Mouse (Mus musculus): ENCODE measurements around the gene Dnlz. TPM values are rescaled to one million over a fixed set of nuclear protein-coding genes. Genes with fewer than 3 reads are reported as not detected.

Gene Dnlz
- polyA plus RNA-seq, 1 experiment: 12.5 TPM

DNA sequence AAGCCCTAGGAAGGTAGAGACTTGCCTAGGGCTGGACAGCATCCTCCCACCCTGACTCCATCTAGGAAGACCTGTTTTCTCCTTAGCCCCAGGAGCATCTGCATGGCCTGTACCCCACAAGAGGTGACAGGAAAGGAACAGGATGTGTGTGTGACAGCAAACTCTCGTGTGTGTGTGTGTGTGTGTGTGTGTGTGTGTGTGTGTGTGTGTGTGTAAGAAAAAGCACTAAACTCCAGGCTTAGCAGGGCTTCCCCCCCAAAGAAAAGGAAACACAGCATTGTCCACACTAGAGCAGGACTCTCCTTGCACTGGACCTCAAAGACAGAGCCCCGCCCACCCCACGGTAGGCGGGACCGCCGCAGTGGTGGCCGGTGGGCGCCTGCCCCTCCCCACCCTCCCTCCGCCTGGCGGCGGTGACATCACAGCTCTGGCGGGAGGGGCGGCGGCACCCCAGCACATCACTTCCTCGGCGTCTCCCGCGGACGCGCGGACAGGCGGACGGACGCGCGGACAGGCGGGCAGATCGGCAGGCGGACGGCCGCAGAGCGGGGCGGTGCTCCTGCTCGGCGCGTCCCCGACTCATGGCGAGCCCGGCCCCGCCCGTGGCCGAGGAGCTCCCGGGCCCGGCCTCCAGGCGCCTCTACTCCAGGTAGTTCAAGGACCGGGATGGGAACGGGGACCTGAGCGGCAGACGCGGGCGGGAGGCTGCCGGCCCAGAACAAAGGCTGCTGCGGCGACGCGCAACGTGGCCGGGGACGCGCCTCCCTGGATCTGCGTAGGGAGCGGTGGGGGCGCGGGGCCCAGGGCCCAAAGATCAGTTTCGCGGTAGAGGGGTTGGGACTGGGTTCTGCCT, 36.6 kb downstream of the Dnlz start, which contains the start of gene Gpsm1:
TSS of gene Gpsm1 (plus strand) at position 444 of the 853 bp plus-strand sequence.
- no peak for TF ChIP-seq POLR2A (IDR thresholded peaks at IDR 0.05; ENCODE audit: borderline replicate concordance, low read depth, low read length)
- TF ChIP-seq CTCF (IDR thresholded peaks at IDR 0.05; ENCODE audit: low read depth, low read length): no peak
- no peak within 1 kb of the TSS for H3K27ac ChIP-seq (ENCODE audit: insufficient read depth, low read depth, low read length)
- peak within 1 kb of the TSS; percentile 80 for H3K4me3 ChIP-seq (ENCODE audit: insufficient read depth, low read length)
- H3K4me1 ChIP-seq (ENCODE audit: control insufficient read depth, insufficient read depth, low read length): peaks cover 12% of the 10 kb centered on the region

- Histone ChIP-seq H3K4me1 (ENCODE audit: control insufficient read depth, insufficient read depth, low read length) (peaks cover 12% of the 10 kb centered on the region), H3K27ac (ENCODE audit: insufficient read depth, low read depth, low read length) (no peak overlapping the region), H3K4me3 (ENCODE audit: insufficient read depth, low read length) (peak overlapping the region; percentile 80)
- TF ChIP-seq CTCF (IDR thresholded peaks at IDR 0.05; ENCODE audit: low read depth, low read length) (no peak), POLR2A (IDR thresholded peaks at IDR 0.05; ENCODE audit: borderline replicate concordance, low read depth, low read length) (no peak)
Measured at GRCm38 (mm10) chr2:26314281-26315071, 37.4 kb downstream of the Dnlz start.

DNA sequence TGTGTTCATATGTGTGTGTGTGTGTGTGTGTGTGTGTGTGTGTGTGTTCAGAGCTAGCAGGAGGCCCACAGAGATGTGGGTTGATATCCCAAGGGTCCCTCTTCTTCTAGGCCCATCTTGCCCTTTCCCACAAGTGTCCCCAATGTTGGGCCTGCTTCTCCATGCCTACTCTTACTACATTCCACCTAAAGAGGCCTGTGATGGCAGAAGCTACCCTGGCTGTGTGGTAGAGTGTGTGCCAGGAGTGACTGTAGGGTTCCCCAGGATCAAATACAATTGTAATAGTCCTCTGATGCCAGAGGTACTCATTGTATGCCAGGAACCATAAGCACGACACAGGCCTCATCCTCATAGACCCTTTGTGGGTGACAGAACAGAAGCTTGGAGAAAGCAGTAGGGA, 38.5 kb downstream of the Dnlz start:
- H3K27ac ChIP-seq (ENCODE audit: insufficient read depth, low read depth, low read length): no peak overlapping the region
- peaks cover 12% of the 10 kb centered on the region for H3K4me1 ChIP-seq (ENCODE audit: control insufficient read depth, insufficient read depth, low read length)

GRCm38 (mm10) chr2:26312812-26313211, 39.1 kb downstream of the Dnlz start:
- TF ChIP-seq CTCF (IDR thresholded peaks at IDR 0.05; ENCODE audit: low read depth, low read length) (no peak), POLR2A (IDR thresholded peaks at IDR 0.05; ENCODE audit: borderline replicate concordance, low read depth, low read length) (no peak)
- Histone ChIP-seq H3K4me1 (ENCODE audit: control insufficient read depth, insufficient read depth, low read length) (peaks cover 13% of the 10 kb centered on the region), H3K4me3 (ENCODE audit: insufficient read depth, low read length) (no peak overlapping the region), H3K27ac (ENCODE audit: insufficient read depth, low read depth, low read length) (no peak overlapping the region)

More for the DNA sequence above, 38.5 kb downstream of the Dnlz start:
- TF ChIP-seq CTCF (IDR thresholded peaks at IDR 0.05; ENCODE audit: low read depth, low read length) (no peak), POLR2A (IDR thresholded peaks at IDR 0.05; ENCODE audit: borderline replicate concordance, low read depth, low read length) (no peak)
- H3K4me3 ChIP-seq (ENCODE audit: insufficient read depth, low read length): no peak overlapping the region

DNA sequence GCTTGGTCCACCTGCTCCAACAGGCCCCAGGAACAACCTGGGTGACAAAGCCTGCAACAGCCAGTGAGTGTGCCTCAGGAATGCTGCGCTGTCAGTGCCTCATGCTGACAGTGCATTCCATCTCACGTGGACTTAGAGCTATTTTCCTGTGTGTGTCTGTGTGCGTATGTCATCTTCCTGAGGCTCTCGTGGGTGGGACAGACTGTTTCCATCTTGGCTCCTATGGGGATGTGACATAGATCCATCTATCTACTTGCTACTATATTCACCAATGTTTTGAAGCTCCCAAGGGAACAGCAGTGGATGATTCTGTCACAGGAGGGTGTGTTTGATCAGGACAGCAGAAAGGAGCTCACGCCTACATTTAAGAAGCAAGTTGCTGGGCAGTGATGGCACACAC, 40.0 kb downstream of the Dnlz start:
- peaks cover 16% of the 10 kb centered on the region for H3K4me1 ChIP-seq (ENCODE audit: control insufficient read depth, insufficient read depth, low read length)
- TF ChIP-seq POLR2A (IDR thresholded peaks at IDR 0.05; ENCODE audit: borderline replicate concordance, low read depth, low read length) (no peak), CTCF (IDR thresholded peaks at IDR 0.05; ENCODE audit: low read depth, low read length) (no peak)
- no peak overlapping the region for H3K27ac ChIP-seq (ENCODE audit: insufficient read depth, low read depth, low read length)
- H3K4me3 ChIP-seq (ENCODE audit: insufficient read depth, low read length): no peak overlapping the region

GRCm38 (mm10) chr2:26309739-26310138, 42.2 kb downstream of the Dnlz start:
- H3K4me1 ChIP-seq (ENCODE audit: control insufficient read depth, insufficient read depth, low read length): peaks cover 10% of the 10 kb centered on the region
- no peak overlapping the region for H3K27ac ChIP-seq (ENCODE audit: insufficient read depth, low read depth, low read length)
- TF ChIP-seq CTCF (IDR thresholded peaks at IDR 0.05; ENCODE audit: low read depth, low read length): no peak
- TF ChIP-seq POLR2A (IDR thresholded peaks at IDR 0.05; ENCODE audit: borderline replicate concordance, low read depth, low read length): no peak
- H3K4me3 ChIP-seq (ENCODE audit: insufficient read depth, low read length): no peak overlapping the region

DNA sequence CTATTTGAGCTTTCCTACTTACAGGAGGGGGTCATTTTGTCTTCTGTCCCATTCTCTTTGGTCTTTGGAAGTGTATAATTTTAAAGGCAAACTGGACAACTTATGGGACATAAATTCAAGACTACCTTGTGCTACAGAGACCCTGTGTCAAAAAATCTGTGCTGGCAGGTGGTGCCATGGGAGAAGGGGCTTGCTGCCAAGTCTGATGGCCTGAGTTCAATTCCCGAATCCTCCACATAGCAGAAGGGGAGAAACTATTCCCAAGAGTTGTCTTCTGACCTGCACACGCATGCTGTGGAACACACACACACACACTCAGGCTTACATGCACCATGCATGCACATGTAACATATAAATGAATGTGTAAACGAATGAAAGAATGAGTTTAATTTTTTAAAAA, 45.2 kb downstream of the Dnlz start:
- H3K27ac ChIP-seq (ENCODE audit: insufficient read depth, low read depth, low read length): no peak overlapping the region
- TF ChIP-seq CTCF (IDR thresholded peaks at IDR 0.05; ENCODE audit: low read depth, low read length) (no peak), POLR2A (IDR thresholded peaks at IDR 0.05; ENCODE audit: borderline replicate concordance, low read depth, low read length) (no peak)
- H3K4me3 ChIP-seq (ENCODE audit: insufficient read depth, low read length): no peak overlapping the region
- H3K4me1 ChIP-seq (ENCODE audit: control insufficient read depth, insufficient read depth, low read length): peaks cover 7% of the 10 kb centered on the region

GRCm38 (mm10) chr2:26305555-26305954, 46.4 kb downstream of the Dnlz start:
- no peak overlapping the region for H3K4me3 ChIP-seq (ENCODE audit: insufficient read depth, low read length)

GRCm38 (mm10) chr2:26304711-26305110, 47.2 kb downstream of the Dnlz start:
- TF ChIP-seq POLR2A (IDR thresholded peaks at IDR 0.05; ENCODE audit: borderline replicate concordance, low read depth, low read length): no peak
- no peak for TF ChIP-seq CTCF (IDR thresholded peaks at IDR 0.05; ENCODE audit: low read depth, low read length)
- H3K27ac ChIP-seq (ENCODE audit: insufficient read depth, low read depth, low read length): no peak overlapping the region
- H3K4me3 ChIP-seq (ENCODE audit: insufficient read depth, low read length): no peak overlapping the region
- H3K4me1 ChIP-seq (ENCODE audit: control insufficient read depth, insufficient read depth, low read length): peaks cover 5% of the 10 kb centered on the region; the same call in 1 of the 2 replicates

More at GRCm38 (mm10) chr2:26305555-26305954, 46.4 kb downstream of the Dnlz start:
- no peak overlapping the region for H3K27ac ChIP-seq (ENCODE audit: insufficient read depth, low read depth, low read length)
- H3K4me1 ChIP-seq (ENCODE audit: control insufficient read depth, insufficient read depth, low read length): peaks cover 5% of the 10 kb centered on the region; the same call in 1 of the 2 replicates
- TF ChIP-seq POLR2A (IDR thresholded peaks at IDR 0.05; ENCODE audit: borderline replicate concordance, low read depth, low read length) (no peak), CTCF (IDR thresholded peaks at IDR 0.05; ENCODE audit: low read depth, low read length) (no peak)

Data from bone marrow macrophage, adult 2 months (primary cell).